Mouse (Mus musculus) stomach, embryonic 15.5 days (tissue): ENCODE measurements around the gene Cacna1a. TPM values are rescaled to one million over a fixed set of nuclear protein-coding genes. Genes with fewer than 3 reads are reported as not detected.
"Not testable (repeated sequence)": the region's sequence is repeated elsewhere in the genome, so short reads cannot be mapped to it uniquely, and the experiment has no call there.

Source experiments
- ATAC-seq: fragments of 200-750 bp; cut with Nextera tagmentation; 2 replicates; pipeline ENCODE4 v1.8.0; 2017; ENCODE audit warnings: low read depth, moderate number of reproducible peaks, moderate TSS enrichment; ENCODE audit not compliant: insufficient read depth, low FRiP score
- H3K27ac ChIP-seq: fragments of 300-500 bp; sonication (generic); 2 replicates; pipeline ENCODE4 v1.5.1; 2015; ENCODE audit warnings: mild to moderate bottlenecking, inconsistent platforms
- H3K27me3 ChIP-seq: fragments of 300-500 bp; sonication (generic); replicated peaks from 2 replicates; pipeline ENCODE4 v1.6.1; 2015; ENCODE audit warnings: inconsistent platforms
- H3K36me3 ChIP-seq: fragments of 300-500 bp; sonication (generic); 2 replicates; pipeline ENCODE4 v1.6.1; 2015; ENCODE audit warnings: inconsistent platforms
- H3K4me1 ChIP-seq: fragments of 300-500 bp; sonication (generic); 2 replicates; pipeline ENCODE4 v1.6.1; 2015; ENCODE audit warnings: inconsistent platforms
- H3K4me2 ChIP-seq: fragments of 300-500 bp; sonication (generic); 2 replicates; pipeline ENCODE4 v1.6.1; 2015; ENCODE audit warnings: mild to moderate bottlenecking, inconsistent platforms
- H3K4me3 ChIP-seq: fragments of 300-500 bp; sonication (generic); replicated peaks from 2 replicates; pipeline ENCODE4 v1.5.1; 2015; ENCODE audit warnings: inconsistent platforms
- H3K9ac ChIP-seq: fragments of 300-500 bp; sonication (generic); 2 replicates; pipeline ENCODE4 v1.6.1; 2015; ENCODE audit warnings: inconsistent platforms
- H3K9me3 ChIP-seq: fragments of 300-500 bp; sonication (generic); 2 replicates; pipeline ENCODE4 v1.6.1; 2016; ENCODE audit warnings: inconsistent platforms
- WGBS: fragments of 180-500 bp; shearing (Covaris S2); methylation state at CpG from one replicate; pipeline ENCODE4 v1.1.7; 2015; 5-methylcytosine and 5-hydroxymethylcytosine counted together
- polyA plus RNA-seq: library from polyadenylated mRNA; unstranded; fragments of >200 nt; fragmentation: Nextera tagmentation; extraction: Ambion mirVana; gene quantifications from 2 replicates; pipeline ENCODE4 v1.2.1, GENCODE M21; 2015

Gene Cacna1a
- polyA plus RNA-seq, 1 experiment from 2014 or later = 4.1 TPM

- Histone ChIP-seq H3K9me3 (no peaks in the 10 kb centered on the region), H3K4me1 (no peaks in the 10 kb centered on the region), H3K9ac (no peak overlapping the region), H3K36me3 (no peaks in the 10 kb centered on the region), H3K4me3 (no peak overlapping the region), H3K27ac (no peak overlapping the region), H3K27me3 (no peaks in the 10 kb centered on the region), H3K4me2 (no peak overlapping the region)
- ATAC-seq = no peak
- 64% methylated on average over 3 of the region's 3 CpGs for WGBS
Observed at GRCm38 (mm10) chr8:84489223-84489622, 101.0 kb downstream of the Cacna1a start.

GRCm38 (mm10) chr8:84494541-84495084 is 106.4 kb downstream of the Cacna1a start:
- Histone ChIP-seq H3K9ac (no peak overlapping the region), H3K27ac (no peak overlapping the region), H3K36me3 (no peaks in the 10 kb centered on the region), H3K4me3 (no peak overlapping the region), H3K4me1 (no peaks in the 10 kb centered on the region), H3K27me3 (no peaks in the 10 kb centered on the region), H3K9me3 (no peaks in the 10 kb centered on the region), H3K4me2 (no peak overlapping the region)
- 86% methylated on average over 6 of the region's 6 CpGs for WGBS
- no peak for ATAC-seq

- Histone ChIP-seq H3K9me3 (no peaks in the 10 kb centered on the region), H3K27me3 (no peaks in the 10 kb centered on the region), H3K4me1 (0 out of 2 replicates have a peak, but pooled peaks cover 4% of the 10 kb centered on the region), H3K36me3 (no peaks in the 10 kb centered on the region), H3K4me2 (no peak overlapping the region), H3K4me3 (no peak overlapping the region), H3K9ac (no peak overlapping the region), H3K27ac (no peak overlapping the region)
- 64% methylated on average over 5 of the region's 5 CpGs for whole genome bisulfite sequencing
- no peak for ATAC-seq
Observed at GRCm38 (mm10) chr8:84501181-84501580, 112.9 kb downstream of the Cacna1a start.

- Histone ChIP-seq H3K27ac (no peak overlapping the region), H3K4me3 (no peak overlapping the region), H3K9ac (no peak overlapping the region), H3K27me3 (no peaks in the 10 kb centered on the region), H3K9me3 (no peaks in the 10 kb centered on the region), H3K4me1 (0 out of 2 replicates have a peak, but pooled peaks cover 4% of the 10 kb centered on the region), H3K4me2 (no peak overlapping the region), H3K36me3 (no peaks in the 10 kb centered on the region)
- no peak; the same call in 1 of the 2 replicates for ATAC-seq
- WGBS = 69% methylated on average over 10 of the region's 10 CpGs
Observed at GRCm38 (mm10) chr8:84501671-84502308, 113.5 kb downstream of the Cacna1a start.

- Histone ChIP-seq H3K36me3 (no peaks in the 10 kb centered on the region), H3K4me2 (no peak overlapping the region), H3K27ac (no peak overlapping the region), H3K9me3 (no peaks in the 10 kb centered on the region), H3K27me3 (no peaks in the 10 kb centered on the region), H3K4me3 (no peak overlapping the region), H3K9ac (no peak overlapping the region), H3K4me1 (0 out of 2 replicates have a peak, but pooled peaks cover 4% of the 10 kb centered on the region)
- WGBS = 87% methylated on average over 4 of the region's 4 CpGs
- ATAC-seq = no peak
Observed at GRCm38 (mm10) chr8:84502638-84503037, 114.4 kb downstream of the Cacna1a start.

- no peaks in the 10 kb centered on the region for H3K4me1 ChIP-seq
- no peaks in the 10 kb centered on the region for H3K36me3 ChIP-seq
- H3K27ac ChIP-seq = no peak overlapping the region
- H3K27me3 ChIP-seq = no peaks in the 10 kb centered on the region
- ATAC-seq = no peak
- no peaks in the 10 kb centered on the region for H3K9me3 ChIP-seq
- no peak overlapping the region for H3K9ac ChIP-seq
- no peak overlapping the region for H3K4me2 ChIP-seq
- WGBS = 73% methylated on average over 5 of the region's 5 CpGs
- H3K4me3 ChIP-seq = no peak overlapping the region
Observed at GRCm38 (mm10) chr8:84507220-84507619, 119.0 kb downstream of the Cacna1a start.

GRCm38 (mm10) chr8:84509764-84510163 is 121.5 kb downstream of the Cacna1a start:
- H3K4me1 ChIP-seq, ATAC-seq, H3K9ac ChIP-seq, H3K36me3 ChIP-seq, H3K4me2 ChIP-seq, H3K27ac ChIP-seq, H3K9me3 ChIP-seq, H3K27me3 ChIP-seq, H3K4me3 ChIP-seq: not testable (repeated sequence)
- 82% methylated on average over 6 of the region's 6 CpGs for WGBS

- Histone ChIP-seq H3K4me3 (no peak overlapping the region), H3K4me2 (no peak overlapping the region), H3K4me1 (no peaks in the 10 kb centered on the region), H3K36me3 (no peaks in the 10 kb centered on the region), H3K27me3 (no peaks in the 10 kb centered on the region), H3K27ac (no peak overlapping the region), H3K9ac (no peak overlapping the region), H3K9me3 (no peaks in the 10 kb centered on the region)
- no peak for ATAC-seq
- 88% methylated on average over 13 of the region's 13 CpGs for WGBS
Observed at GRCm38 (mm10) chr8:84511621-84512020, 123.4 kb downstream of the Cacna1a start.

- no peak overlapping the region for H3K4me2 ChIP-seq
Observed at GRCm38 (mm10) chr8:84513765-84514164, 125.5 kb downstream of the Cacna1a start.

GRCm38 (mm10) chr8:84518180-84518579 is 129.9 kb downstream of the Cacna1a start:
- no peaks in the 10 kb centered on the region for H3K4me1 ChIP-seq
- H3K4me2 ChIP-seq = no peak overlapping the region
- 74% methylated on average over 2 of the region's 2 CpGs for WGBS
- no peak overlapping the region for H3K27ac ChIP-seq
- H3K9ac ChIP-seq = no peak overlapping the region
- no peaks in the 10 kb centered on the region for H3K36me3 ChIP-seq
- no peaks in the 10 kb centered on the region for H3K9me3 ChIP-seq
- H3K4me3 ChIP-seq = no peak overlapping the region
- no peaks in the 10 kb centered on the region for H3K27me3 ChIP-seq
- no peak for ATAC-seq

More at GRCm38 (mm10) chr8:84513765-84514164, 125.5 kb downstream of the Cacna1a start:
- no peaks in the 10 kb centered on the region for H3K4me1 ChIP-seq
- H3K36me3 ChIP-seq = no peaks in the 10 kb centered on the region
- H3K27me3 ChIP-seq = no peaks in the 10 kb centered on the region
- H3K9ac ChIP-seq = no peak overlapping the region
- 4% methylated on average over 2 of the region's 2 CpGs for WGBS
- no peaks in the 10 kb centered on the region for H3K9me3 ChIP-seq
- no peak for ATAC-seq
- no peak overlapping the region for H3K4me3 ChIP-seq
- no peak overlapping the region for H3K27ac ChIP-seq

GRCm38 (mm10) chr8:84518720-84519119 is 130.5 kb downstream of the Cacna1a start:
- H3K27me3 ChIP-seq = no peaks in the 10 kb centered on the region

GRCm38 (mm10) chr8:84519767-84520626 is 131.8 kb downstream of the Cacna1a start:
- Histone ChIP-seq H3K36me3 (no peaks in the 10 kb centered on the region), H3K27ac (no peak overlapping the region), H3K27me3 (no peaks in the 10 kb centered on the region), H3K9ac (no peak overlapping the region), H3K4me2 (no peak overlapping the region), H3K4me1 (no peaks in the 10 kb centered on the region), H3K4me3 (no peak overlapping the region), H3K9me3 (no peaks in the 10 kb centered on the region)
- WGBS = 56% methylated on average over 17 of the region's 17 CpGs
- no peak for ATAC-seq

More at GRCm38 (mm10) chr8:84518720-84519119, 130.5 kb downstream of the Cacna1a start:
- no peak overlapping the region for H3K4me2 ChIP-seq
- H3K9me3 ChIP-seq = no peaks in the 10 kb centered on the region
- H3K27ac ChIP-seq = no peak overlapping the region
- no peaks in the 10 kb centered on the region for H3K36me3 ChIP-seq
- H3K4me3 ChIP-seq = no peak overlapping the region
- no peak overlapping the region for H3K9ac ChIP-seq
- WGBS = 82% methylated on average over 6 of the region's 6 CpGs
- H3K4me1 ChIP-seq = no peaks in the 10 kb centered on the region
- no peak for ATAC-seq
